Mouse (Mus musculus): Measurements from ENCODE around the gene Boc.

Gene Boc

DNA sequence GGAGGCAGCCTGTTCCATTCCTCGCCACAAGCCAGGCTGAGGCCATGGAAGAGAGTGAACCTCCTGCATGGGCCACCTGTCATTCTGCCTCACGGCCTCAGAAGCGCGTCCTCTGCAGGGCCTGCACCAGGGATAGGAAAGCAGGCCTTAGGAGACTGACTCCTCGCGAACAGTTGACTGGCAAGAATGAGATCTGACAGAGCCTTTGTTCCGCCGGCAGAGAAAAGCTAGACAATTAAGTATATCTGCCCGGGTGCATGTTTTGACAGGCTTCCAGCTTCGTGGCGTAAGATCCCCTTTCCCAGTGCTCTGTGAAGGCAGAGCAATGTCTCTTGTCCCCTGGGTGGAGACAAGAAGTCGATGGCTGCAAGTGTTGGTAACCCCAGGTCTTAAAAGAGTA is 32.0 kb downstream of the Boc start:
- no peak for DNase-seq

DNA sequence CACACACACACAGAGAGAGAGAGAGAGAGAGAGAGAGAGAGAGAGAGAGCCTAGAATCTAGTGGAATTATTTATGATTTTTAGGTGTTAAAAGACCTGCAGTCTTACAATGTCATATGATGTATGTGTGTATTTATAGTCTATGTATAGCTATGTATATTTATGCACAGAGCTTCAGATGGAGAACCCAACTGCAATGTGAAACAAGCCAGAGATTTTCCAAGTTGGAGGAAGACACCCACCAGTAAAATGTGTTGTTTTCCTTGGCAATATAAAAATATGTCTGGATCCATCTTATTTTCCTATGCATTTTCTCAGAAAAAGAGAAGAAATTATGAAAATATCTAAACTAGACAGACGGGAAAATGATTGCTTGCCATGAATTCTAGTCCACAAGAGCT is 32.7 kb downstream of the Boc start:
- no peak for DNase-seq

DNA sequence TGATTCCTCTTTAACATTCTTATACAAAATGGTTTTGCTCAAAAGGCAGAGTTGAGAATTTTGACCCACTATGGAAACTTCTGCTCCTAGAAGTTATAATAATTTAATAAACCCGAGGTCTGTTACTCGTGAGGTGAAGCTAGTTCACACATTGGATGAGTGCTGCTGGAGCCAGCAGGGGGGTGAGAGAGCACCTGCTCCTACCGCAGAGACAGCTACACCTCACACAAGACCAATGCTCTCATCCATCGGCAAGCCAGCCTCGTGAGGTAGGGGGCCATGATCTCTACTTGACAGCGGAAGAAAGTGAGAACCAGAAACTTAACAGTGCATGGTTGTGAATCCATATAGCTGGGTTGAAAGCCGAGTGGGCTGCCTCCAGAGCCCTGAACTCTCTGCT is 35.1 kb downstream of the Boc start:
- no peak for DNase-seq

DNA sequence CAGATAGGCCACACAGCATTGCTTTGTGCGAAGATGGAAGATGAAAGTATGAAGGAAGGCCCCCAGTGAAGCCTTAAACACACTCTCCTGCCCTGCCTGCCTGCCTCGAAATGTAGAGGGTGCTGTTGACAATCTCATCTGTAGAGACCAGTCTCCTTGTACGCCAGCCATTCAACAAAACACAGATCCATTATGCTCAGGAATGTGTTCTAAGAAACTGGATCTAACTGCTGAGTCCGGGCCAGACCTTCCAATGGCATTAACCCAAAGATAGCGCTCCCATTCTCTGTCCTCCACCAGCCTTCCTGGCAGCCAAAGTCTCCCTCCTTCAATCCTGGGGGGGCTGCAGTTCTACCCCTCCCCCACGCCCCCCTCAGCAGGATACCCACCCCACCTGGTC is 42.2 kb downstream of the Boc start:
- DNase-seq: no peak

DNA sequence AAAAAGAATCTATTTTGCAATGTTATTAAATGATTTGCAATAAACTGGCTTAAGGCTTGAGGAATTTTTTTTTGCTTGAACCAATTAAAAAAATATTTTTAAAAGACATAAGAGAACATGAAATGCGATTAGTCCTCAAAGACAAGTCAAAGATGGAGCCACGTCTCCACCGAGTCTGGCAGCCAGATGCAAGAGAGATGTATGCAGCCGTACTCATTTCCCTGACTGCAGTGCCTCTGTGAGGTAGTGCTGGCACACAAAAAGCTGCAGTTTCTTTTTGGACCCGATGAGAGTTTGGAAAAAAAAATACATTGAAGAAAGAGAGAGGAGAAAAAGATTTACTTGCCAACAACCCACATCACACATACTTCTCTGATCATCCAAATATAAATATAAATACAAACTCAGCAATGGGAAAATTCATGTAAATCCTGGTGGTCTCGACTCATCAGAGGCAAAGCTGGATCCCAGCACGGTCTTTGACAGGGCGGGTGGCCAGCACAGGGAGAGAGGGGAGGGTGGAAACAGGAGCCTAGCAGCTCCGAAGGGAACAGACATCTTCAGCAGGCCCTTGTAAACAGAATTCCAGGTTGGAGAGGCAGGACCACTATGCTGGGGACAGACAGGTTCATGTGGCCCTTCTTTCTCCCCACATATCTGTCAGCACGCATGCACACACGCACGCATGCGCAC is 48.0 kb downstream of the Boc start:
- no peak for DNase-seq

DNA sequence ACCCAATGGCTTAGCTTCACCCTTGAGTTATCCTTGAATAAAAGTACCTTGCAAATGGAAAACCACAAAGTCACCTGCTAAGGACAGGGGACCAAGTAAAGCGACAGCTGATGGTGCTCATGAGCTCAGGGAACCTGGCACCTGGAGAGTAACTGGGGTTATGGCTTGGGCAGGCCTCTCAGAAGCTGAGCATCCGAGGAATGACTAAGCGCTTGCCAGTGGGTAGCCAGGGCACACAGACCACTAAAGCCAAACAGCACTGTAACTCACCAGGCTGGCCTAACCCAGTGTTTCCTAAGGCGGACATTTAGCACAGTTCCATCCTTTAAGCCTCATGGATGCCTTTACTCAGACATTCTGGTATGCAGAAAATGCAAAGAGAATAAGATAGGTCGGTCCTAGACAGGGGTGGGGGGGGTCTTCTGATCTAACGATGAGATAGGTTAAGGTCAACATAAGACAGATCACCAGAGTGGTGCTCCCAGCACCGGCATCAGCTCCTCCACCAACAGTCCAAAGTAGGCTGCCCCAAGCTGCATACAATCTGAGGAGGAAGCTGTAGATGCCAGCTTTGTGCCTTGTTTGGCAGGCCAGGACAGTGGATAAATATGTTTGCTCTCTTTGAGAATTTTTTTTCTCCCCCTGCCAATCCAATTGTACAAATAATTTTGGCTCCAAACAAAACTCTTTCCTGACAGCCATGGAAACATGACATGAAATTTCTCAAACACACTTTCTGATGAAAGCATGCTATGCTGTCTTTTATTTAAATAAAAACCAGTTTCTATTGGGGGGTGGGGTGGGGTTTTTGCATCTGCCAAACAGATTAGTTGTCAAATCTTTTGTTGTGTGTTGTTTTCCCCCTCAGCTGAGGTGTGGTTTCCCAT is 49.0 kb downstream of the Boc start:
- DNase-seq: no peak

GRCm38 (mm10) chr16:44508772-44509171 is 49.9 kb downstream of the Boc start:
- DNase-seq: no peak

DNA sequence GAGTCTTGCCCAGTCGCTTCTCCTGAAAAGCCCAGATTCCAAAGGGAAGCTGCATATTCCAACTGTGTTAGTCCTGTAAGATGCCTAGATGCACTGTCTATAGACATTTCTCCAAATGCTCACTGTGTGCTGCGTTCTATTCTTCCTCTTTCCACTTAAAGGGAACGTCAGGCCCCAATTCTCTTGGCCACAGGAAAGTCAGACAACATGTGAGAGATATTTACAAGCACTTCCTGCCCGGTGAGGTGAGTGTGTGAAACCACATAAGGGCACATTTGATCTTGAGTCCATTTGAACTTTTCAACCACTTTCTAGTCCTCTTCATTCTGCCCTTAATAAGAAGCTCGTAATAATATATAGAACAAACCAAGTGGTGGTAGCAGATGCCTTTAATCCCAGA is 50.7 kb downstream of the Boc start:
- no peak for DNase-seq

DNA sequence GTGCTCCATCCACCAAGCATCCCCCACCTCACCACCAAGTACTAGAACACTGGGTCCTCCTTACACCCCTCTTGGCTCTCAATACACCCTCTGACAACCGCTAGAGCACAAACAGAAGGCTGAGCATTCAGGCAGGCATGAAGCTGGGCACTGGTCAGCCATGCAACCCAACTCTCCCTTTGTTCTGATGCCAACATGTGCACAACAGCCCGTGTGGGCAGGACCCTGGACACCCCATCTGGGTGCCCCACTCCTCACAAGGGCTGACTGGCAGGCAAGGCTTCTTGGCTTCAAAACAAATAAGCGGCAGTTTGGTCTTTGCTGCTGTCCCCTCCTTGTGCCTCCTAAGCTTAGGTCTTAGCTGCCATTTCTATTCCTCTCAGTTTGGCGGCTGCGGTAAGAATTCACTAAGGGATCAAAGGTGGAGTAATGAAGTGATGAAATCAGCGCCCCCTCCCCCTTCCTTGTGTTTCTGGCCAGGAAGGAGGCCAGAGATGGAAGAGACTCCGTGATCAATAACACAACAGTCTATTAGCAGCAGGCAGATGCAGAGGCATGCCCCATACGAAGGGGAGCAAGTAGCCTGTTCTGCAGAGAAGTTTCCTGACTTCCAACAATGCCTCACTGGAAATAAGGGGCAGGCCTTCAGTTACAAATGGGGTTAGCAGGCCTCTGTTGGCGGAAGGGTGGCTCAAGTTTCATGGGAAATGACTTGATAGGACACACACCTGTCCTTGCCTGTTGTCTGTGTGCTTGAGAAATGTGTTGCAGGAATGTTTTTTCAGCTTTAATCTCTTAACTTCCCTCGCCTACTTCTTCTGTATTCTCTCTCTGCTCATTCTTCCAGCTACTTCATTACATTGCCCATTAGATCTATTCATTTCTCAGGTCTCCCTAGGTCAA is 51.4 kb downstream of the Boc start:
- DNase-seq: no peak

DNA sequence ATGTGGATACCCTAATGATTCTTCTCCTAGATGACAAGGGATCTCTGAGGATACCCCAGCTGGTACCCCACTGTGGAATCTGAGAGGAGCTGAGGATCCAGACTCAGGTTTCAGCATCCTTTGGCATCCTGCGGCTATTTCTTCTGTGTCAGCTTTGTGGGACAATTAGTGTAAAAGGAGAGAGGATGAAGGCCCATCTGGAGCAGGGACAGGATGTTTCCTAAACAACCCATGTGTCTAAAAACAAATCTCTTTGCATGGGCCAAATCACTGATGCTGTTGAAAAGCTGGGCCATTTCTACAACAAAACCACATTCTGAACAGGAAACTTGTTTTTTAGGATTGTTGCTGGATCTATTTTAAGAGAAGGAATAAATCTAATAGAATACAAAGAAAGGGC is 53.5 kb downstream of the Boc start:
- no peak for DNase-seq

DNA sequence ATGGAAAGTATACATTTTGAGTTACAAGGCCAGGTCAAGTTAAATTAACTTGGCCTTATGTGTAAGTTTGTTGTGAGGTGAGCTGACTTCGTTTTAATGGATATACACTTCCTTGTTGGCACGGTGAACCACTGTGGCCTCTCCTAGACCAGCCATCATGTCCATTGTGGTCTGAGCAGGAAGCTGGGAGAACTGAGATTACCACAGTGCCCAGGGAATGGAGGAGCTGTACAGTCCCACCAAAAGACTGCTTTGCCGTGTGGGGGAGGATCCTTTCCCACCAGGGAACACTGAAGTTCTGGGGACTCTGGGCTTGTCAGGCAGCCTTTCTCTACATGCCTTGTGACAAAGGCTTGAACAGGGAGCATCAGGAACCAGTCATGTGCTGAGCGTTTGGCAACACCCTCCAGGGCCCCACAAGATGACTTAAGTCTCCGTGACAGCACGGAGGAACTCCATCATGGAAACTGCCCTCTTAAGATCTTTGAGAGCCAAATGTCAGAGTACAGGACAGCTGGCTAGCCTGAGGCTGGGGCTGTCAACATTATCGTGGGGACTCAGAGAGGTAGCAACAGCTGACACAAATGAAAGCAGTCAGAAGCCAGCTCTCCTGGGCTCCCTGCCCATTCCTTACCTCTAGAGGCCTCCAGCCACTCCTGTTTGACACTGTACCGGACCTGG is 55.7 kb downstream of the Boc start:
- DNase-seq: no peak

- no peak for DNase-seq
Observed at GRCm38 (mm10) chr16:44502325-44502724, 56.4 kb downstream of the Boc start.

GRCm38 (mm10) chr16:44501783-44502182 is 56.9 kb downstream of the Boc start:
- no peak for DNase-seq

GRCm38 (mm10) chr16:44498447-44498846 is 60.2 kb downstream of the Boc start:
- no peak for DNase-seq

DNA sequence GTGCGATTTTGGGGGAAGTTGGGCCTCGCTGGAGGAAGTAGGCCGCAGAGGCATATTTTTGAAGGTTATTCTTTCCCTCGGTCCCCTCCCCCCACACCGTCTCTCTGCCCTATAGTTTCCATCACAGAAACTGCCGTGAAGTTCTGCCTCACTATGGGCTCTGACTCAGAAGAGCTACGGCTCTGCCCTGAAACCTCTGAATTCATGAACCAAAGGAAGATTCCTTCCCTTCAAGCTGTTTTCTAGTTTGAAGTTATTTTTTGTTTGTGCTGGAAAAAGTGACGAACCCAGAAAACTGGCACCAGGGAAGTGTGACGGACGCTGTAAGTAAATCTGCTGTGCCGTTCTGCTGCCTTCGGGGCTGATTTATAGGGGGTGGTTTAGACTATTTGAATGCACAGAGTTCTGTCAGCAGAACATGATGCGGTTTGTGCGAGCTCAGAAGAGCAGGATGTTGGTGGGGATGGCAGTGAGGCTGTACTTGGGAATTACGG is 61.7 kb downstream of the Boc start:
- no peak for DNase-seq

- peak; percentile 40 for DNase-seq
Observed at GRCm38 (mm10) chr16:44494441-44495108, 64.1 kb downstream of the Boc start.

- no peak for DNase-seq
Observed at GRCm38 (mm10) chr16:44493868-44494267, 64.8 kb downstream of the Boc start.

DNA sequence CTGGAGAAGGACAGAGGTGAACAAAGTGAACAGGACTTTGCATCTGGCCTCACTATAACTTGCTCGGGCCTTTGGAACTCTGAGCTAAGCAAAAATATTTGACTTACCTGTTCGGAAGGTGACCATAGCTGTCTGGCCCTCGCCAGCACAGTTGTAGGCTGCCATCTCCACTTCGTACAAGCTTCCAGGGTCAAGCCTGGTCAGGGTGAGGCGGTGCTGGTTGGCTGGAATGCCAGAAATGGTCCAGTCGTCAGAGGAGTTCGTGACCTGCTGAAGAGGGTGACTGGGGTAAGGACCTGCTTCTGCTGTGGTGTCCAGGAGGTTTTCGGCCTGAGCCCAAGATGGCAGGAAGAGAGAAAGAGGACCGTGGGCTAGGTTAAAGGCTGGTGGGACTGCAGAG is 66.0 kb downstream of the Boc start:
- no peak for DNase-seq

DNA sequence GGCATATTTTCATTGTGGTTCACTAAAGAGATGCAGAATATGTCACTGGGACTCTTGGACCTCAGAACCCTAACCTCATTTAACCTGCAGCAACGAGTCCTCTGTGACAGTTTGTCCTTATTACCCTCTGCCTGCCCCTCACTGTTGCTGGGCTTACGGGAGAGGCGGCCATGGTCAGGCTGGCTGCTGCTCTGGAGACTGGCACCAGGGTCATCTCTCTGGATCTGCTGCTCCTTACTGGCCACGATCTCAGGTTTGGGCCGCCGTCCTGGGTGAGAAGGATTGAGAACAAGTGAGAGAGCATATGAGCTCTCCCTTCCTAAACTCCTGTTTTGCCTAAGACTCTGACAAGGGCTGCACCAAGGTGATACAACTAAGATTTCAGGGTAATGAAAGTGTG is 66.5 kb downstream of the Boc start:
- no peak for DNase-seq

GRCm38 (mm10) chr16:44491051-44491450 is 67.6 kb downstream of the Boc start:
- DNase-seq: no peak

- DNase-seq: no peak
Observed at GRCm38 (mm10) chr16:44487194-44487593, 71.5 kb downstream of the Boc start.

DNA sequence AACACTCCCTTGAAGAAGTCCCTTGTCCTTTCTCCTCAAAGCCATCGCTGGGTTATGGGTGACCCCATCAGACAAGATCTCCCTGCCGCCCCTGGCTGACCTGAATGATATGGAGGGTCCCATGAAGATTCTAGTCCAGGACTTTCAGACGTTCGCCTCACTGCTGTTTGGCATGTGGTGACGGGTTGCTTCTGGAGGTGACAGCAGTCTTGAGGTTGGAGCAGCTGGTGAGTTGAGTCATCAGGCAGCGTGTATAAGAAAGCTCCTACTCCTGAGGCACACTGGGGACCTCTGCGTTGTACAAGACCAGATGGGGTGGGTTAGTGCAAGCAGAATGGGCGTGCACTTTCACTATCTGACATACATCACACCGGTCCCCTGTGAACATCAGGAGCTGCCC is 72.1 kb downstream of the Boc start:
- DNase-seq: no peak
